Mouse (Mus musculus) liver, adult 2 months (tissue): ENCODE measurements around the gene Gas2l1.

Experiments
- CTCF ChIP-seq: fragments of 200-500 bp; IDR thresholded peaks from 2 replicates; pipeline ENCODE4 v1.5.1; 2011; ENCODE audit warnings: low read depth, low read length, control low read depth
- POLR2A ChIP-seq: fragments of 200-500 bp; IDR thresholded peaks from 2 replicates; pipeline ENCODE4 v1.6.1; 2011; ENCODE audit warnings: low read length, control low read depth; ENCODE audit not compliant: insufficient read depth; ENCODE audit errors: extremely low read depth

GRCm38 (mm10) chr11:5075760-5076159, 10.6 kb upstream of the Gas2l1 start:
- no peak for TF ChIP-seq CTCF
- TF ChIP-seq POLR2A = no peak
